Mouse (Mus musculus): ENCODE measurements around the gene Kit.

- TF ChIP-seq POLR2A (IDR thresholded peaks at IDR 0.05; ENCODE audit: borderline replicate concordance, low read depth, low read length) (no peak), CTCF (IDR thresholded peaks at IDR 0.05; ENCODE audit: low read depth, low read length) (no peak)
Measured at GRCm38 (mm10) chr5:75591567-75591966, 16.9 kb downstream of the Kit start.

Data from bone marrow macrophage, adult 2 months (primary cell).